Mouse (Mus musculus): ENCODE results near the gene 5430419D17Rik.

The 5430419D17Rik gene

GRCm38 (mm10) chr7:131317587-131317986 lies 143.4 kb downstream of the 5430419D17Rik start:
- DNase-seq (ENCODE audit: low spot score): no peak

DNA sequence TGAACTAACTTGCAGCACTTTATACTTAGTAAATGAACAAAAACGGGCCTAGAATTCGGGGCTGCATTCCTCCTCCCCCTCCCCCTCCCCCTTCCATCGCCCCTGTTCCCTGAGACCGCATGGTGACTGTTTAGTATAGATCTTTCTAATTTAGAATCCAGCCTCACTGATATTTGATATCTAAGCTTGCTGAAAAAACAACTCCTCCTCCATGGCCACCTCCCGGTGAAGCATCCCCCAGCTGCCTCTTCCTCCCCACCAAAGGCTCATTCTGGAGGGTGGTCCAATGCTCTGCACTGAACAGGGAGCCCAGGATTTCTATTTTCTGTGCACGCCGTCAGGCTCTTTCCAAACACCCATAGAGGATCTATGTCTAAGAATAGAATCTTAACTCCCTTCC lies 144.1 kb downstream of the 5430419D17Rik start:
- DNase-seq (ENCODE audit: low spot score): no peak

DNA sequence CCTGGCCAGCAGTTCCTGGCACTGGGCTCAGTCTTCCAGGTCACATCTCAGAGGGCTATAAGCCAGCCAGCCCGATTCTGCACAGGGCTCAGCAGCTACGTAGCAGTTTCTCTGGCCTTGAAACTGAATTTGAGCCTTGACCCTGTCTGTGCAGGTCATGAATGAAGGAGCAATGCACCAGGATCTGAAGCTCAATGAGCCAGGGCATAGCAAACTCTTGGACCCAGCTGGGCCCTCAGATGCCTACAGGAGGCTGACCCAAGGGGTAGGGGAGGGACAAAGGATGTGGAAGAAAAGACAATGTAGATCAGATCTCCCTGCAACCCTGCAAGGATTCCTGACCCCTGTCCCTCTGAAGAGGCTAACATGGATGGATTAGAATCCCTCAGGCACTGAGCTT lies 148.0 kb downstream of the 5430419D17Rik start, which contains the start of gene Cuzd1:
Gene Cuzd1 (minus strand): TSS at position 101 of the 400 bp plus-strand sequence.
- no peak for DNase-seq (ENCODE audit: low spot score)

- DNase-seq (ENCODE audit: low spot score): no peak
Measured at GRCm38 (mm10) chr7:131327054-131327453, 152.9 kb downstream of the 5430419D17Rik start.

DNA sequence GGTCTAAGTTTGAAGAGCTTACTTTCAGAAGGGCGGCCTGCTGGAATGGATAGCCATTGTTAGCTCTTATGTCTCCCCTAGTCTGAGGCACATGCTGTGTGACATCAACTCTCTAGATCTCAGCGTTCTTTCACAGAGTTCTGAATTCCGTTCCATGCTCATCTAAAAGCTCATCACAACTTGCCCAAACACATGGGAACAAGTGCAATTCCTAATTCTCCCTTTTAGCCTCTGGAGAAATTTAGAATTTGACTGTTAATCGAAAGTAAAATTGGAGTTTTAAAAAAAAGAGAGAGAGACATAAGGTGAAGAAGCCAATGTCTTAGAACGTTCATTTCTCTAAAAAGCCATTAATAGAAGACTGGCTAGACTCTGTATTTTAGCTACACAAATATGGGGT lies 155.2 kb downstream of the 5430419D17Rik start, which contains the start of gene Fam24b:
Gene Fam24b (minus strand): TSS at position 101 of the 400 bp plus-strand sequence.
- DNase-seq (ENCODE audit: low spot score): no peak

- no peak for DNase-seq (ENCODE audit: low spot score)
Measured at GRCm38 (mm10) chr7:131331688-131332087, 157.5 kb downstream of the 5430419D17Rik start.

DNA sequence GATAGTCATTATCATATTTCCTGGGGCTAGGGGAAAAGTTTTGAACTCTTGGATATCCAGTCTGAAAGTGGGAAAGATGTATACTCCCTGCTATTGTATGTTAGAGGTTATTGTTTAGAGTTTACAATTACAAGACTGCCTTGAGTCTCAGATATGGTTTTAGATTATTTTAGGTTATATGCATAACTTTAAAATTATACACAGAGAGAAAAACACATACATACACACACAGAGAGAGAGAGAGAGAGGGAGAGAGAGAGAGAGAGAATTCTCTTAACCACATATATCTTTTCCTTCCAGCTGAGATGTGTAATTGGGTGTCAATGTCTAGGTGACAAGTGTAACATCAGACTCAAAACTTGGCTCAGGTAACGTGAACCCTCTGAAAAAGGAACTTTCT lies 159.4 kb downstream of the 5430419D17Rik start, which contains the start of gene Fam24a:
Gene Fam24a (plus strand): TSS at position 301 of the 400 bp plus-strand sequence.
- DNase-seq (ENCODE audit: low spot score): no peak

GRCm38 (mm10) chr7:131337502-131338068 lies 163.4 kb downstream of the 5430419D17Rik start:
- DNase-seq (ENCODE audit: low spot score): no peak

- no peak for DNase-seq (ENCODE audit: low spot score)
Measured at GRCm38 (mm10) chr7:131345856-131346541, 171.8 kb downstream of the 5430419D17Rik start.

Measured in retina, embryonic 14.5 days (tissue).